Mouse (Mus musculus): Measurements from ENCODE around the gene Gpatch2l. TPM values are rescaled to one million over a fixed set of nuclear protein-coding genes. Genes with fewer than 3 reads are reported as not detected.

Gene Gpatch2l
- total and polyA plus RNA-seq, 3 experiments, result 5.5 to 8.5 (median 8.0) TPM

DNA sequence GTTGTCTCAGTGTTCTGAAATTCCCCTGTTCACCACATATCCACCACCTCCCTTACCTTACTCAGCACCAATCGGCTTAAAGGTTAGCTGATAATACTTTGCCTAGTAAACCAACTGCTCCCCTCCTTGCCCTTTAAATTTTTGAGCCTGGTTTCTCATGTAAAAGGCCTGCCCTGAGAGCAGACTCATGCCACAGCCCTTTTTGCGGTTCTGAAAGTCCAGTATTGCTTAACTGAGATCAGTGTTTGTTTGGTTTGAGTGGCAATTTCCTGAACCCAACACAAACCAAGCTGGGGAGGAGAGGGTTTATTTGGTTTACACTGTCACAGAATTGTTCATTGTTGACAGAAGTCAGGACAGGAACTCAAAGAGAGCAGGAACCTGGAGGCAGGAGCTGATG lies 2.9 kb upstream of the Gpatch2l start:
- H3K4me1 ChIP-seq (ENCODE audit: control insufficient read depth in 1 of 2, insufficient read depth in 2 of 2), result peaks cover 3 to 15% of the 10 kb centered on the region in 2 experiments; a peak in 2 of 4 replicates
- no peaks in the 10 kb centered on the region for H3K9me3 ChIP-seq (replicated peaks; ENCODE audit: low read length)
- in situ Hi-C loops (cut with MboI; ENCODE audit: low pct_ligation_motif_present, low pct_unique_long_range_greater_than_20kb, low sequenced_read_pairs) (no loop called here), dilution Hi-C loops (cut with MboI; ENCODE audit: extremely low pct_ligation_motif_present, extremely low pct_unique_long_range_greater_than_20kb, low sequenced_read_pairs) (no loop called here)
- H3K4me2 ChIP-seq (ENCODE audit: insufficient read depth, low read depth, poor library complexity, severe bottlenecking), result no peak overlapping the region
- DNase-seq (ENCODE audit: extremely low read depth), result no peak
- peaks cover under 1 to 3% of the 10 kb centered on the region in 2 experiments for H3K36me3 ChIP-seq (replicated peaks in 1 of 2; ENCODE audit: control insufficient read depth in 1 of 2, insufficient read depth in 1 of 2, low read length in 1 of 2)
- H3K9ac ChIP-seq (ENCODE audit: insufficient read depth, low read depth), result no peak overlapping the region
- TF ChIP-seq MAFK (IDR thresholded peaks at IDR 0.05; ENCODE audit: insufficient replicate concordance, low read length) (no peak), MAZ (IDR thresholded peaks at IDR 0.05; ENCODE audit: low read depth, low read length) (no peak), NRF1 (IDR thresholded peaks at IDR 0.05; ENCODE audit: low read depth, low read length) (no peak), MYC (IDR thresholded peaks at IDR 0.05; ENCODE audit: low read depth, low read length) (no peak), JUN (IDR thresholded peaks at IDR 0.05; ENCODE audit: insufficient read depth, low read depth, low read length) (no peak), NELFE (IDR thresholded peaks at IDR 0.05; ENCODE audit: low read depth, low read length) (no peak), RCOR1 (conservative IDR thresholded peaks at IDR 0.05; ENCODE audit: low read depth, low read length) (no peak), ZC3H11A (IDR thresholded peaks at IDR 0.05; ENCODE audit: low read depth, low read length) (no peak), POLR2A (IDR thresholded peaks at IDR 0.05; ENCODE audit: low read depth, low read length) (no peak), ZKSCAN1 (IDR thresholded peaks at IDR 0.05; ENCODE audit: borderline replicate concordance, low read depth, low read length) (no peak), ZMIZ1 (IDR thresholded peaks at IDR 0.05; ENCODE audit: low read depth, low read length) (no peak)
- no peaks in the 10 kb centered on the region for H3K27me3 ChIP-seq (replicated peaks)
- no peak overlapping the region for H3K27ac ChIP-seq (ENCODE audit: insufficient read depth, low read depth)
- peaks cover 3% of the 10 kb centered on the region; the same call in 1 of the 2 replicates for H3K79me2 ChIP-seq (replicated peaks; ENCODE audit: control insufficient read depth, extremely low read depth, insufficient read depth, poor library complexity, severe bottlenecking)
- no peak overlapping the region for H3K4me3 ChIP-seq (replicated peaks in 1 of 3; ENCODE audit: low read depth in 2 of 3, low read length in 2 of 3, poor library complexity in 1 of 3)

DNA sequence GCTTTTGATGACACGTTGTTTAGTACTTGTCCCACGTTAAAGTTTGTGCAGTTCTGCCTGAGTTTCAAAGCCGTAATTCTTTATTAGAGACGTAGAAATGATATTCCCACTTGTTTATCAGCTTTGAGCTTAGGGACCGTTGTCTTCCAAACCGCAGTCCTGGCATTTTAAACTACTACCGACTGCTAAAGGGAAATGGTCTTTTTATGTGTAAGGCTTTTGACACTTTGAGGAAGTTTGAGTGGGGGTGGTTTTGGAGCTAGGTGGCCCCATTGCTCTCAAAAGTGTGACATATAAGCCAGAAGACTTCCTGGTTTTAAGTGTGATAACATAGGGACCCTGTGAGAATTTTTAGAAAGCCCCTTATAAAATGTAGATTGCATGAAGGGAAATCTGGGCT lies 905 bp downstream of the Gpatch2l start:
- Histone ChIP-seq H3K9me3 (replicated peaks; ENCODE audit: low read length) (no peaks in the 10 kb centered on the region), H3K4me1 (ENCODE audit: control insufficient read depth in 1 of 2, insufficient read depth in 2 of 2) (peaks cover 3 to 39% of the 10 kb centered on the region in 2 experiments; a peak in 2 of 4 replicates), H3K4me3 (replicated peaks in 1 of 3; ENCODE audit: low read depth in 2 of 3, low read length in 2 of 3, poor library complexity in 1 of 3) (peak overlapping the region; percentile 93 to 97 (median 94)), H3K27me3 (replicated peaks) (no peaks in the 10 kb centered on the region), H3K27ac (ENCODE audit: insufficient read depth, low read depth) (no peak overlapping the region), H3K36me3 (replicated peaks in 1 of 2; ENCODE audit: control insufficient read depth in 1 of 2, insufficient read depth in 1 of 2, low read length in 1 of 2) (peaks cover 21 to 28% of the 10 kb centered on the region in 2 experiments), H3K79me2 (replicated peaks; ENCODE audit: control insufficient read depth, extremely low read depth, insufficient read depth, poor library complexity, severe bottlenecking) (peaks cover 8% of the 10 kb centered on the region), H3K9ac (ENCODE audit: insufficient read depth, low read depth) (peak overlapping the region; percentile 90), H3K4me2 (ENCODE audit: insufficient read depth, low read depth, poor library complexity, severe bottlenecking) (peak overlapping the region; percentile 97)
- dilution Hi-C loops (cut with MboI; ENCODE audit: extremely low pct_ligation_motif_present, extremely low pct_unique_long_range_greater_than_20kb, low sequenced_read_pairs), result no loop called here
- TF ChIP-seq MAZ (IDR thresholded peaks at IDR 0.05; ENCODE audit: low read depth, low read length), result no peak
- peak; percentile 67 for TF ChIP-seq ELF1 (IDR thresholded peaks at IDR 0.05; ENCODE audit: low read depth, low read length)
- in situ Hi-C loops (cut with MboI; ENCODE audit: low pct_ligation_motif_present, low pct_unique_long_range_greater_than_20kb, low sequenced_read_pairs), result no loop called here
- DNase-seq (ENCODE audit: extremely low read depth), result peak; percentile 50

DNA sequence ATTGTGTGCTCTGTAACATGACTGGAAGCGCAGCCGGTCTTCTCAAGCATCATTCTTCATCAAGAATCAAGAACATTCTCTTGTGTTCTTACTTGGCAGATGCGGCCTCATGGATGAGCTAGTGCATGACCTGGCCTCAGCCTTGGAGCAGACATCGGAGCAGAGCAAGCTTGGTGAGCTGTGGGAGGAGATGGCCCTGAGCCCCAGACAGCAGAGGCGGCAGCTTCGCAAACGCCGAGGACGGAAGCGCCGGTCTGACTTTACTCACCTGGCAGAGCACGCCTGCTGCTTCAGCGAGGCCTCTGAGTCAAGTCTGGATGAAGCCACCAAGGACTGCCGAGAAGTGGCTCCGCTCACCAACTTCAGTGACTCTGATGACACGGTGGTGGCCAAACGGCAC lies 2.3 kb downstream of the Gpatch2l start:
- no peak for TF ChIP-seq GABPA (IDR thresholded peaks at IDR 0.05; ENCODE audit: insufficient replicate concordance, low read depth, low read length)
- TF ChIP-seq MAX (IDR thresholded peaks at IDR 0.05; ENCODE audit: low read length), result no peak
- TF ChIP-seq HCFC1 (IDR thresholded peaks at IDR 0.05; ENCODE audit: low read depth, low read length), result no peak
- no peak for TF ChIP-seq USF1 (IDR thresholded peaks at IDR 0.05; ENCODE audit: low read depth, low read length)
- no peak for TF ChIP-seq SMC3 (IDR thresholded peaks at IDR 0.05; ENCODE audit: low read depth, low read length)
- TF ChIP-seq CHD2 (IDR thresholded peaks at IDR 0.05; ENCODE audit: low read length), result no peak
- no peak for TF ChIP-seq MAZ (IDR thresholded peaks at IDR 0.05; ENCODE audit: low read depth, low read length)
- no peak for TF ChIP-seq MAFK (IDR thresholded peaks at IDR 0.05; ENCODE audit: insufficient replicate concordance, low read length)
- TF ChIP-seq KAT2A (IDR thresholded peaks at IDR 0.05; ENCODE audit: insufficient replicate concordance, low read length), result no peak
- no peak for TF ChIP-seq ZNF384 (IDR thresholded peaks at IDR 0.05; ENCODE audit: low read depth, low read length)
- no peak for TF ChIP-seq ETS1 (conservative IDR thresholded peaks at IDR 0.05; ENCODE audit: low read depth, low read length)
- no peak for TF ChIP-seq EP300 (IDR thresholded peaks at IDR 0.05; ENCODE audit: low read length)
- TF ChIP-seq JUND (conservative IDR thresholded peaks at IDR 0.05; ENCODE audit: low read depth, low read length), result no peak
- TF ChIP-seq POLR2AphosphoS2 (IDR thresholded peaks at IDR 0.05; ENCODE audit: low read depth, low read length), result no peak
- no peaks in the 10 kb centered on the region for H3K9me3 ChIP-seq (replicated peaks; ENCODE audit: low read length)
- H3K4me2 ChIP-seq (ENCODE audit: insufficient read depth, low read depth, poor library complexity, severe bottlenecking), result no peak overlapping the region
- H3K36me3 ChIP-seq (replicated peaks in 1 of 2; ENCODE audit: control insufficient read depth in 1 of 2, insufficient read depth in 1 of 2, low read length in 1 of 2), result peaks cover 23 to 35% of the 10 kb centered on the region in 2 experiments
- dilution Hi-C loops (cut with MboI; ENCODE audit: extremely low pct_ligation_motif_present, extremely low pct_unique_long_range_greater_than_20kb, low sequenced_read_pairs), result no loop called here
- in situ Hi-C loops (cut with MboI; ENCODE audit: low pct_ligation_motif_present, low pct_unique_long_range_greater_than_20kb, low sequenced_read_pairs), result no loop called here
- peaks cover 8% of the 10 kb centered on the region for H3K79me2 ChIP-seq (replicated peaks; ENCODE audit: control insufficient read depth, extremely low read depth, insufficient read depth, poor library complexity, severe bottlenecking)
- no peaks in the 10 kb centered on the region for H3K27me3 ChIP-seq (replicated peaks)
- H3K4me1 ChIP-seq (ENCODE audit: control insufficient read depth in 1 of 2, insufficient read depth in 2 of 2), result peaks cover 3 to 39% of the 10 kb centered on the region in 2 experiments; a peak in 2 of 4 replicates
- no peak overlapping the region for H3K9ac ChIP-seq (ENCODE audit: insufficient read depth, low read depth)
- no peak overlapping the region for H3K27ac ChIP-seq (ENCODE audit: insufficient read depth, low read depth)
- DNase-seq (ENCODE audit: extremely low read depth), result no peak
- H3K4me3 ChIP-seq (replicated peaks in 1 of 3; ENCODE audit: low read depth in 2 of 3, low read length in 2 of 3, poor library complexity in 1 of 3), result no peak overlapping the region
